Mouse (Mus musculus): Measurements from ENCODE around the gene Ddx4. TPM values are rescaled to one million over a fixed set of nuclear protein-coding genes. Genes with fewer than 3 reads are reported as not detected.

Ddx4 gene
- polyA plus RNA-seq, 1 experiment from 2014 or later, result 0.18 TPM

DNA sequence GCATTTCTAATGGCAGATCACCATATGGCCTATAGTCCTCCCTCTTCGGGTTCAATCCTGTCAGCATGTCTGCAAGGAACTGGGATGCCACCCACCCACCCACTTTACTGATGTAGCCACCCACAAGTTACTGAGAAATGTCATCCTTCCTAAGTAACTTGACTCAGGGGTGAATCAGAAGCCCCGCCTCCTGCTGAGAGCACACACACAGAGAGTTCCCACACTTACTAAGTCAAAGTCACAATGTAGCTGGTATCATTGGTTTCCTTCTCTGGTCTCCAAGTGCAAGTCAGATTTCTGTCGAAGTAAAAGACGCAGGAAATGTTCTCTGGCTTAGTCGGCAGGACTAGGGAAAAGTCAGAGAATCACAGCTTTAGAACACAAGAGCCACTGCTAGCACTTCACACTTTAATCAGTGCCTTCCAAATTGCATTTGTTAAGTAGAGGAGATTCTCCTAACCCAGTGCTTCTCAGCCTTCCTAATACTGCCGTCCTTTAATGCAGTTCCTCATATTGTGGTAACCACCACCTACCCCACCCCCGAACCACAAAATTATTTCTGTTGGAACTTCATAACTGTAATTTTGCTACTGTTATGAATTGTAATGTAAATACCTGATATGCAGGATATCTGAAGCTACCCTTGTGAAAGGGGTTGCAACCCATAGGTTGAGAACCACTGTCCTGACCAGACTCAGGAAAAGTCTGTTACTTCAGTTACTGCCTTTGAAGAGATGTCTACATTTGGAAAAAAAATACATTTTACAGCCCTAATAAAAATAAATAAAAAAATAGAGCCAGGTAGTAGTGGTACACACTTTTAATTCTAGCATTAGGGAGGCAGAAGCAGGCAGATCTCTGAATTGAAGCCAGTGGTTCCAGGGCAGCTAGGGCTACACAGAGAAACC is 100.4 kb downstream of the Ddx4 start:
- no peak overlapping the region for H3K4me2 ChIP-seq (ENCODE audit: low read depth, low read length)
- no peak overlapping the region for H3K27ac ChIP-seq (ENCODE audit: low read length)
- H3K9ac ChIP-seq (ENCODE audit: low read length), result no peak overlapping the region

More for the DNA sequence above, 100.4 kb downstream of the Ddx4 start:
- H3K9me3 ChIP-seq (ENCODE audit: control insufficient read depth, low read length), result no peaks in the 10 kb centered on the region
- no peaks in the 10 kb centered on the region for H3K27me3 ChIP-seq (ENCODE audit: control insufficient read depth, insufficient read depth, low read depth, low read length)
- H3K4me1 ChIP-seq (replicated peaks; ENCODE audit: control insufficient read depth, insufficient read depth, low read length), result no peaks in the 10 kb centered on the region
- 64% methylated on average over 7 of the region's 7 CpGs for WGBS
- no peaks in the 10 kb centered on the region for H3K36me3 ChIP-seq (ENCODE audit: control insufficient read depth, insufficient read depth, low read length)
- no peak for ATAC-seq (ENCODE audit: low read depth)
- H3K4me3 ChIP-seq (ENCODE audit: low read length), result no peak overlapping the region

Other genes with a start within 250 kb of the Ddx4 start
- gene Il6st, start 188.4 kb downstream of the Ddx4 start, polyA plus RNA-seq (2015; fragmentation: Nextera tagmentation; extraction: Ambion mirVana), result 38.3 and 47.4 TPM in 2 replicates
- gene Il31ra, start 58.1 kb downstream of the Ddx4 start, polyA plus RNA-seq (2015; fragmentation: Nextera tagmentation; extraction: Ambion mirVana), result not detected in 2 replicates
- gene Slc38a9, start 8.3 kb upstream of the Ddx4 start, polyA plus RNA-seq (2015; fragmentation: Nextera tagmentation; extraction: Ambion mirVana), result 15.7 and 16.4 TPM in 2 replicates
- gene Plpp1, start 148.3 kb upstream of the Ddx4 start, polyA plus RNA-seq (2015; fragmentation: Nextera tagmentation; extraction: Ambion mirVana), result 81.5 and 90.8 TPM in 2 replicates